Mouse (Mus musculus) stomach, postnatal 0 days (tissue): ENCODE measurements at regions not wholly inside any gene's neighbourhood (a gene's known extent, or its start where the extent isn't known, plus 50 kb on each side); places are given as distances from the start of the nearest gene placed in this dataset.
A peak's percentile ranks its signal among the peaks of the same experiment; 100 is the strongest.

Source experiments
- ATAC-seq: fragments of 200-750 bp; cut with Nextera tagmentation; 2 replicates; pipeline ENCODE4 v1.8.0; 2017; ENCODE audit not compliant: low FRiP score, low TSS enrichment
- DNase-seq: peaks from one replicate; pipeline ENCODE4 v3.0.0-alpha.2; 2016; ENCODE audit warnings: low spot score
- H3K27ac ChIP-seq: fragments of 300-500 bp; sonication (generic); replicated peaks from 2 replicates; pipeline ENCODE4 v1.5.1; 2014; ENCODE audit warnings: mild to moderate bottlenecking, control low read depth
- H3K27me3 ChIP-seq: fragments of 300-500 bp; sonication (generic); 2 replicates; pipeline ENCODE4 v1.6.1; 2014; ENCODE audit warnings: low read length; ENCODE audit not compliant: control insufficient read depth, insufficient read depth
- H3K36me3 ChIP-seq: fragments of 300-500 bp; sonication (generic); 2 replicates; pipeline ENCODE4 v1.6.1; 2014; ENCODE audit warnings: low read length, mixed read lengths; ENCODE audit not compliant: control insufficient read depth, insufficient read depth
- H3K4me1 ChIP-seq: fragments of 300-500 bp; sonication (generic); replicated peaks from 2 replicates; pipeline ENCODE4 v1.6.1; 2014; ENCODE audit warnings: antibody characterized with exemption; ENCODE audit not compliant: control insufficient read depth, insufficient read depth
- H3K4me2 ChIP-seq: fragments of 300-500 bp; sonication (generic); replicated peaks from 2 replicates; pipeline ENCODE4 v1.6.1; 2014; ENCODE audit warnings: low read depth, mild to moderate bottlenecking, control low read depth, moderate library complexity
- H3K4me3 ChIP-seq: fragments of 300-500 bp; sonication (generic); 2 replicates; pipeline ENCODE4 v1.5.1; 2014; ENCODE audit warnings: low read depth, low read length, control low read depth
- H3K9ac ChIP-seq: fragments of 300-500 bp; sonication (generic); 2 replicates; pipeline ENCODE4 v1.6.1; 2014; ENCODE audit warnings: mild to moderate bottlenecking, low read length, control low read depth, mixed read lengths
- H3K9me3 ChIP-seq: fragments of 300-500 bp; sonication (generic); 2 replicates; pipeline ENCODE4 v1.6.1; 2016; ENCODE audit warnings: low read length; ENCODE audit not compliant: control insufficient read depth
- CTCF ChIP-seq: IDR thresholded peaks from 2 replicates; pipeline ENCODE4 v1.5.1; 2016; ENCODE audit warnings: antibody characterized with exemption, low read depth, mild to moderate bottlenecking, moderate library complexity
- EP300 ChIP-seq: optimal IDR thresholded peaks from 2 replicates; pipeline ENCODE3; 2016; ENCODE audit warnings: antibody characterized with exemption
- WGBS: fragments of 180-500 bp; shearing (Covaris S2); extraction: QIAGEN DNeasy Blood & Tissue Kit; methylation state at CpG from one replicate; pipeline ENCODE4 v1.1.7; 2014; 5-methylcytosine and 5-hydroxymethylcytosine counted together

GRCm38 (mm10) chrX:12341356-12341965 is 181.3 kb upstream of the Bcor start:
- TF ChIP-seq CTCF (no peak), EP300 (no peak)
- ATAC-seq (no peak), DNase-seq (no peak)
- Histone ChIP-seq H3K9me3 (no peaks in the 10 kb centered on the region), H3K27ac (no peak overlapping the region), H3K36me3 (no peaks in the 10 kb centered on the region), H3K4me1 (no peaks in the 10 kb centered on the region), H3K9ac (no peak overlapping the region), H3K27me3 (no peaks in the 10 kb centered on the region), H3K4me3 (no peak overlapping the region), H3K4me2 (no peak overlapping the region)
- WGBS, result 58% methylated on average over 5 of the region's 5 CpGs

- no peaks in the 10 kb centered on the region for H3K27me3 ChIP-seq
- DNase-seq (peak; percentile 31), ATAC-seq (peak; percentile 78)
- no peak overlapping the region for H3K27ac ChIP-seq
- TF ChIP-seq EP300, result no peak
- no peak for TF ChIP-seq CTCF
- WGBS, result 67% methylated on average over 11 of the region's 12 CpGs
- H3K9me3 ChIP-seq, result no peaks in the 10 kb centered on the region
- H3K4me1 ChIP-seq, result no peaks in the 10 kb centered on the region
- H3K36me3 ChIP-seq, result no peaks in the 10 kb centered on the region
- H3K4me3 ChIP-seq, result no peak overlapping the region
- no peak overlapping the region for H3K9ac ChIP-seq
- no peak overlapping the region for H3K4me2 ChIP-seq
These were observed 184.8 kb upstream of the Bcor start for GRCm38 (mm10) chrX:12344805-12345555.

DNA sequence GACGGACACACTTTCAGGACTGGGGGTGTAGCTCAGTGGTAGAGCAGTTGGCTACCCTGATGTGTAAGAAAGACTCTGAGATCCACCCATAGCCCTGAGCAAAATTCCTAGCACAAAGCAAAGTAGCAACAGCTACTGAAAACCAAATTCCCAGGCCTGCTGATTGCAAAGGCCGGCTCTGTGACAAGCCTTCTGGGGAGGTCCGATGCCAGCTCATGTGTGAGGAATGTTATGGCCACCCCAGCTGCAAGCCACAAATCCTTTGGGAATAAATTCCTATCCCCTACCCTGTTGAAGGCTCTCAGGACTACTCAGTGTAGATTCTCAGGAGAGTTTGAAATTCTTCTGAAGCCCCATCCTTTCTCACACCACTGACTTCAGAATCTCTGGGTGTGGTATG is 186.7 kb upstream of the Bcor start:
- no peak overlapping the region for H3K4me3 ChIP-seq

GRCm38 (mm10) chrX:12348117-12348516 is 188.0 kb upstream of the Bcor start:
- no peak for ATAC-seq
- Histone ChIP-seq H3K27ac (no peak overlapping the region), H3K27me3 (no peaks in the 10 kb centered on the region), H3K9me3 (no peaks in the 10 kb centered on the region), H3K36me3 (no peaks in the 10 kb centered on the region), H3K4me3 (no peak overlapping the region), H3K9ac (no peak overlapping the region), H3K4me2 (no peak overlapping the region), H3K4me1 (no peaks in the 10 kb centered on the region)
- peak; percentile 55 for TF ChIP-seq CTCF
- no peak for TF ChIP-seq EP300
- no peak for DNase-seq
- WGBS, result 63% methylated on average over 8 of the region's 8 CpGs

More for the DNA sequence above, 186.7 kb upstream of the Bcor start:
- WGBS, result 82% methylated on average over 3 of the region's 3 CpGs
- Histone ChIP-seq H3K27me3 (no peaks in the 10 kb centered on the region), H3K4me2 (no peak overlapping the region), H3K27ac (no peak overlapping the region), H3K4me1 (no peaks in the 10 kb centered on the region), H3K9me3 (no peaks in the 10 kb centered on the region), H3K36me3 (no peaks in the 10 kb centered on the region), H3K9ac (no peak overlapping the region)
- no peak for TF ChIP-seq CTCF
- TF ChIP-seq EP300, result no peak
- ATAC-seq (no peak), DNase-seq (no peak)

DNA sequence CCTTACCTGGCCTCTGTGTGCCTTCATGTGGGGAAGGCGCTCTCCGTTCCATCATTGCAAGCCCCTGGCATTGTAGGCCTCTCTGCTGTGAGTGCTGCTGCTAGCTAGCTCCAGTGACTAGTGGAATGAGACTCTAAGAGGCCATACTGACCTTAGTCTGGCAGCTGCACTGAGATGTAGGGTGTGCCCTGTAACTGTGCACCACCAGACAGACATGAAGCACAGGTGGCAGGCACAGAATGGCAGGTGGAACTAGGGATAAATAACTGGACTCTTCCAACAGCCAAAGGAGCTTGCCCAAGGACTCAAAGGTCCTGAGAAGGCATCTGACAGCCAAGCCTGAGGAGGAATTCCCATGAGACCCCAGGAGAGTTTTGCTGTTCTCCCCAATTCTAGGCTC is 194.7 kb upstream of the Bcor start:
- no peak overlapping the region for H3K4me2 ChIP-seq
- H3K27ac ChIP-seq, result no peak overlapping the region
- DNase-seq (no peak), ATAC-seq (no peak)
- no peaks in the 10 kb centered on the region for H3K4me1 ChIP-seq
- no peak overlapping the region for H3K4me3 ChIP-seq
- no peaks in the 10 kb centered on the region for H3K9me3 ChIP-seq
- no peaks in the 10 kb centered on the region for H3K36me3 ChIP-seq
- no peak overlapping the region for H3K9ac ChIP-seq
- WGBS, result 85% methylated on average over 2 of the region's 2 CpGs
- TF ChIP-seq EP300 (no peak), CTCF (no peak)
- no peaks in the 10 kb centered on the region for H3K27me3 ChIP-seq

DNA sequence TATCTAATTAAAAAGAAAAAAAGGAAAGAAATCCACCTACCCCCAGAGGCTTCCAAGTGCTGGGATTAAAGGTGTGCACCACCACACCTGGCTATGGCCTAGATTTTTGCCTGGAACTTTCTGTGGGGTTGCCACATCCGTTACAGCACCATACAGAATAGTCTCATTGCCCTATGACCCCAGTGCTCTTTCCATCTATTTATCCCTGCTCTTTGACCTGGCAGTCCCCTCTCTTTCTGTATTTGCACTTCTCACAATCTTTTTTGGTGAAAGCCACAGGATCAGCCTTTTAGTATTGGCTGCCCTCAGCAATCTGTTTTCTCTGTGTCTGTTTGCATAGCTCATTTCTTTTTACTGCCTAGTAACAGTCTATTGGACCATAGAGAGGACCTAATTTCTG is 197.9 kb upstream of the Bcor start:
- H3K4me3 ChIP-seq, result no peak overlapping the region
- H3K9me3 ChIP-seq, result no peaks in the 10 kb centered on the region
- H3K4me2 ChIP-seq, result no peak overlapping the region
- TF ChIP-seq EP300 (no peak), CTCF (no peak)
- DNase-seq (no peak), ATAC-seq (no peak)
- no peaks in the 10 kb centered on the region for H3K27me3 ChIP-seq
- H3K4me1 ChIP-seq, result no peaks in the 10 kb centered on the region
- 22% methylated on average over 1 of the region's 1 CpGs for WGBS
- no peak overlapping the region for H3K9ac ChIP-seq
- H3K36me3 ChIP-seq, result no peaks in the 10 kb centered on the region
- H3K27ac ChIP-seq, result no peak overlapping the region
